Mouse (Mus musculus) MEL-GATA-1-ER (cell line): ENCODE measurements around the gene Tuba1b.
A peak's percentile ranks its signal among the peaks of the same experiment; 100 is the strongest.
"Not testable (repeated sequence)": the region's sequence is repeated elsewhere in the genome, so short reads cannot be mapped to it uniquely, and the experiment has no call there.

Source experiments
- DNase-seq: peaks from one replicate; pipeline ENCODE4 v3.0.0-alpha.2; 2012; ENCODE audit warnings: low read depth; ENCODE audit errors: extremely low read depth

Gene Tuba1b

DNA sequence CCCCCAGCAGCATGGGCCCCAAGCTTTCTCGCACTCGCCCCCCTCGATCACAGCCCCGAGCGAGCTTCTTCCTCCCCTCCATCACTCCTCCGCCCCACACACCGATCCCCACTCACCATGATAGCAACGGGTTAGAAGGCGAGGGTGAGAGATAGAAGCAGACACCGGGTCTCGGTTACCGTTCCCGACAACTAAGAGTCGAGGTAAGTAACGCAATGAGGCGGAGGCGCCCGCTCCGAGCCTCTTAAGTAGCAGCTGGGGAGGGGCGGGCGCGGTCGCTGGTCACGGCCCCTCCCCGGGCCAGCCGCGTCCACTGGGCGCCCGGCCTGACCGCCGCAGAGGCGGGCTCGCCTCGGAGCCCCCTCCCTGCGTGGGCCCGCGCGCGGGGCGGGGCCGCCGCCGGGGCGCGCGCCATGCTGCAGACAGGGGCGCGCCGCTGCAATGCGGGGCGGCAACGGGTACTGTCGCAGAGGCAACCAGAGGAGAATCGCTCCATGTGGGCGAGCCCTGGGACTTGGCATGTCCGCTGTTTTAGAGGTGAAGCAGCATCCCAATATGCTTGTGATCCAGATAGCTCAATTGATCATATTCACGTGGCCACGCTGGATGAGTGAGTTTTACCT is at the start of gene Tuba1b:
Tuba1b (minus strand) TSS at position 349 of the 623 bp plus-strand sequence.
- DNase-seq: peak; percentile 80

DNA sequence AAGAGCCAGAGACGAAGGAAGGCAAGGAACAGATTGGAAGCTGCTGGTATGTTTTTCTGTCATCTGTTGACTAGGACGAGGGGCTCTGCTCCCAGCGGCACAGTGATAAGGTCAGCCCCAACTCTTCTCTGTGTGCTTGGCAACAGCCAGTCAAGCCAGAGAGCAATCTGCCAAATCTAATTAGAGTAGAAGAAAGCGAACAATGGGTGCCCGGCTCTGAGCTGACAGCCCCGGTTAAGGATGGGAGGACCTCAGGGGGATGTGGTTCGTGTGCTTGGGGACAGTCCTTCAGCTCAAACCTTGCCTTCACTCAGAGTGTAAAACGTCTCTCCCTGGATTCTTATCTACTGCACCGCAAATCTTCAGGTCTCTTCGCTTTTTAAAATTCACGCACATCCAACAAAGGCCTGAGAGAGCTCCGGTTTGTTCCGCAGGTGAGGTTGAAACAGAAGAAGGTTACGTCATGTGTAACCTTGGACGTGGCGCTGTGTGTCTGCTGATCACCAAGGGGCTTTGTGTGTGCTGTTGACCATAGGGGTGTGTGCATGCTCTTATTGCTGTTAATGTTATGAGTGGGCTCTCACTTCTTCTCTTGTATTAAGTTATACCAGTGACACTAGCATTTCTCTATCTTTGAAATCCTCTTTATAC is 49.2 kb upstream of the Tuba1b start:
- DNase-seq: no peak

DNA sequence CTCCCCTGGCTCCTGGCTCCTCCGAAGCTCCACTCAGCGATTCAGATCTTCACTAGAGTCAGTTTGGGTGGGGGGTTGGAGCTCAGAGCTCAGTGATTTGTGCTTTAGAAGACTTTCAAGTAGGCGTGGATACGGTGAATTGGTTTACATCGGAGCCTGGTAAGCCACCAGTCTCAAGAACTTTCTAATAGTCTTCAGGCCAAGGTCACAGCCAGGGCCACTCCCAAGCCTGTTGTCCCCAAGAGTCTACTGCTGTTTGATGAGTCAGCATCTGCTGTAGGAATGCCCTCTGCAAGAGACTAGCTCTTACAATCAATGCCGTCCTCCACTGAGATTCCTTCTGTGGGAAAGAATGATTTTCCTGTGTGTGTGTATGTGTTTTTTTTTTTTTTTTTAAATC is 47.7 kb upstream of the Tuba1b start:
- DNase-seq: no peak

DNA sequence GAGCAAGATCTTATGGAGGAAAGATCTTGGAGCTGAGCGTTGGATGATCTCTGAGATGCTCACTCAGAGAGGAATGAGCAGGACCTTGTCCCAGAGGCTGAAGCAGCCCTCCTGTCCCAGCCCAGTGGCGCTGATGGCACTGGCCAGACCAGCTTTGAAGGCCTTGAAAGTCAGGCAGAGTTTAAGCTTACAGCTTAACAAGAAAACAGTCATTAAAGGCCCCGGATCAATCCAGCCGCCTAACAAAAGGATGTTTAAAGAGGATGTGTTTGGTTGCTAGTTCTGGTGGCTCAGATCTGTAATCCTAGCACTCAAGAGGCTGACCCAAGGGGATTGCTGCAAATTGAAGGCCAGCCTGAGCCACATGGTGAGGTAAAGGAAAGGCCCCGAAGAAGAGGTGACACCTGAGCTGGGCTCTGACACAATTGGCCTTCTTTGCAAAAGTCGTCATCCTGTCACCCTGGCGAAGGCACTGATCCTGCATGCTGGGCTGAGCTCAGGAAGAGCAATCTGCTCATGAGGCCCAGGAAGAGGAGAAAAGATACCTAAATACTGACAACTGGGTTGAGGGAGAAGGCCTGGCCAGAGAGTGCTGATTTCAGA is 45.7 kb upstream of the Tuba1b start:
- no peak for DNase-seq

DNA sequence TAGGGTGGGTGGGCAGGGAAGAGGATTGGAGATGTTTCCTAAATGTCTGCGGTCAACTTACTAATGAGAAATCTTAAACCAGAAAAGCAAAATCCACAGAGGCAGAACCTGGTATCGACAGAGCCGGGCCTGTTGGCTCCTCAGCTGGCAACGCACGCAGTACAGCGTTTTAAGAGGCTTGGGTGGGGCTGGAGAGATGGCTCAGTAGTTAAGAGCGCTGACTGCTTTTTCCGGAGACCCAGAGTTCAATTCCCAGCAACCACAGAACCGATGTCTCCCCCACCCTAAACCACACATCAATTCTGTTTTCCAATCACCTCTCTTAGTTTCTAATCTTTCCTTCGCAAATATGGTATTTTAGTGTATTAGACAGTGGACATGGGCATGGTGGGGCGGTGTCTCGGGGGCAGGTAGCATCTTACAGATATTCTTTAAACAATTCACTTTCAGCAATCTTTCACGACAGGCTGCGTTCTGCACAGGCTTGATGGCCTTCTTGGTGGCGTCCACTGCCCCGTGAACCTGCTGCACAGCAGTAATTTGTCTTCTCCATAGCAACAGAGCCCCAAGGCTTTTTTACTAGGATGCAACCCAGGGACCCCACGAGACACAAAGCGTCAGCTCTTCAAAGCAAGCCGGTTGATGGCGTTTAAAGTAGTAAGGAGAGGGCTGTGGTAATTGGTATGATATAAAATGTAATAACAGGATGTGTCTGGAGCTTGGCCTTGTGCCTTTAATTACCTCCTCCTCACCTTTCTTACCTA is 44.2 kb upstream of the Tuba1b start:
- no peak for DNase-seq

DNA sequence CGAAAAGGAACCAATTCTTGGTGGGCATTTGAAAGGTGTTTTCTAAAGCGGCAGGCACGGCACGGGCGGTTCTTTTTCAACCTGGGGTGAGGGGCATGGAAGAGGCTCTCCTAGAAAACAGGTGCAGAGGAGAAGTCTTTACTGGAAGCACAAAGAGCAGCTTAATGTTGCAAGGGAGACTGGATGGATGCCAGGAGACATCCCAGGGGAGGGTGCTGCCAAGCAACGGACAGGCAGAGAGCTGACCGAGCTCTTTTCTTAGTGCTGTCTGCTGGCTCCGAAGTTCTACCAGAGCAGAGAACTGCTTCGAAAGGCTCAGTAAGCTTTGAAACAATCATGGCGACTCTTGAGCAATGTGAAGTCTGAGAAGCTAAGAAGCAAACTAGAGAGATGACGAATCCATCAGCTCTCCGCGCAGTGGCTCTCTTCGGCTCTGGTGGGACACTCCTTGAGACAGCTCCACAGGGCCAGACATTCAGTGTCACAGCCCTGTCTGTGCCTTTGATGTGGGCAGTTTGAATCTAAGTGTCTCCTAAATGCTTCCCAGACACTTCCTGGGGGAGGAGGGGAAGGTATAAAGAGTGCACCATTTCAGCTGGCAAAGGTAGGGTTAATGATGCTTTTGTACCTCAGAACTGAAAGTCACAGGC is 43.5 kb upstream of the Tuba1b start:
- no peak for DNase-seq

DNA sequence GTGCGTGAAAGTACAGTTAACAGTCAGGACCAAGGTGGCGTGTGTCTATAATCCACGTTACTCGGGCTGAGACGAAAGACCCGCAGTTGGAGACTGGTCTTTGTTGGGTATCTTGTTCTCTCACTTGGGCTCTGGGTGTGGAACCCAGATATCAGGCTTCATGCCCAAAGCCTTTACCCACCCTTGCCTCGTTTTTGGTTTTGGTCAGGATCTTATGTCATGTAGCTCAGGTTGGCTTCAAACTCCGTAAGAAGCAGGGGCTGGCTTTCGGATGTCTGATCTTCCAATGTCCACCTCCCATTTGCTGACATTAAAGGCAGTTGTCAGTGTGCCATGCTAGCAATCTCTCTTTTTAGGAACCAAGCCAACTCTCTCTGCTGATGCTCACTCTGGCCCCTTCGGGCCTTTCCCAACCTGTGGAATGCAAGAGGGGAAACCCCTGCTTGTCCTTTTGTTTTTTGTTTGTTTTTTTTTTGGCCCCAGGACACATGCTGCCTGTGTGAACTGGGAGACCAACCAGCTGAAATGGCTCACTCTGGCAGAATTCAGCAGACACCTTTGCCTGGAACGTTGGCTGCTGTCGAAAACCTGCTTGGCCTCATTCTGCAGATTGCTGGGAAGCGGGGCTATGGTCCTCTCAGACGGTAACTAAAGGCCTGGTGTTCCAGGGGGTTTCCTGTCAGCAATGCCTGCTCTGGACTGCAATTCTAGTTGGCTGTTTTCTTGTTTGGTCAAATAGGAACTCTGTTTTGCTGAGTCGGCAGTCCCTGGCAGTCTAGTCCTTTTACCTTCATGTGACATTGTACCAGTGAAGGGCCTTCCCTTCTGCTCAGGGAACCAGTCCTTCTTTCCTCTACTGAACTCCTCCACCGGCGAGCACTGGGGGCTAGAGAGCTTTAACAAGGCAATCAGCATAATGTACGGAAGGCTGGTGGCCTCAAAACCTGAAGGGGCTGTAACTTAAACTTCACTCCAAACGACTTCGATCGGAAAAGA is 42.7 kb upstream of the Tuba1b start:
- DNase-seq: no peak

DNA sequence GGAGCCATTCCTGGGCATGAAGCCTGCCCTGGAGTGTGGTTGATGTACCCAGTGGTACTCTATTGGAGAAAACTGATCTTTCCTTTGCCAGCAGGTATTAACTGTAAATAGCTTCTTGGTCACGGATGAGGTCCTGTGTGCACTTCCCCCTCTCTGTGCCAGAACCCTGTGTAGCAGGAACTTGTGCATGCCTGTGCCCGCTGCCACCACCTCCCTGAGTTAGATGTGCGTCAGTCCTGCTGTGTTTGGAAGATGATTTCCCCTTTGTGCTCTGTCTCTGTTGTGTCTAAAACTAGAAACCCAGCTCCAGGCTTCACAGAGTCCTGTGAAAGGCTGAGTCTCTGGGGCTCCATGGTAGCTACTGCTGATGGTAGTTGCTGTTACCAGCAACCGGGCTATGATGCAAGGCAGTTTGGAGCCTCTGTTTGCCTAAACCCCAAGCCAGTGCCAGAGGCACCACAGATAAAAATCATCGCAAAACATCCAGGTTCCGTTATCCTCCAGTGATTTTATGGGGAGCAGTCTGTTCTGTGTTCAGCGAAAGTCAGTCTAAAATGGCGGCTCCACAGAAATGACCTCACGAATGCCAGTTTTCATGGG is 38.8 kb upstream of the Tuba1b start:
- no peak for DNase-seq

DNA sequence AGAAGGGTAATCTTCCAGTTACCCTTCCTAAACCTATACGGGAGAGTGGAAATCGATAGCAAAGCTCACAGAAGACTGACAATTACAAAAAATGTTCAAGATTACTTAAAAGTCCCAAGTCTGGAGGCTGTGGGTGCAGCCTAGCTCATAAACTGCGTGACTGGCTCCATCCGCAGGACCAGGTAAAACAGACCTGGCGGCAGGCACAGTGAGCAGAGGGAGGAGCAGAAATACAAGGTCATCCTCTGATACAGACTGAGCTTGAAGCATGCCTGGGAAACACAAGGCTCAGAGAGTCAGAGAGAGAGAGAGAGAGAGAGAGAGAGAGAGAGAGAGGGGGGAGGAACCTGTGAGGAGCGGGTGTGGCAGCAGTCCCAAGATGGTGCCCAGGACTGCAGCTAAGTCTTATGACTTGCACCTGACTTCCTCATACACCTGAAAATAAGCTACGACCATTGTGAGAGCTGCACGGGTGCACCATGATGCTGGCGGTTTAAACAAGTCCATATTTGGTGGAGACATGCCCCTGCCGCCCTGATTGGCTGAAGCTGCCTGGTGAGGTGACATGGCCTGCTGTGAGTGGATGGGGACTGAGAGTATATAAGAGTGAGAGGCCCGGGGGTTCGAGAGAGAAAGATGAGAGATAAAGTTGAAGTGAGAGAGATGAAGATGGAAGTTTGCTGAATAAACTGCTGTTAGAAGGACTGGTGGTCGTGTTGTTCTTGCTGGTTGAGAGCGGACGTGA is 37.4 kb upstream of the Tuba1b start:
- not testable (repeated sequence) for DNase-seq

DNA sequence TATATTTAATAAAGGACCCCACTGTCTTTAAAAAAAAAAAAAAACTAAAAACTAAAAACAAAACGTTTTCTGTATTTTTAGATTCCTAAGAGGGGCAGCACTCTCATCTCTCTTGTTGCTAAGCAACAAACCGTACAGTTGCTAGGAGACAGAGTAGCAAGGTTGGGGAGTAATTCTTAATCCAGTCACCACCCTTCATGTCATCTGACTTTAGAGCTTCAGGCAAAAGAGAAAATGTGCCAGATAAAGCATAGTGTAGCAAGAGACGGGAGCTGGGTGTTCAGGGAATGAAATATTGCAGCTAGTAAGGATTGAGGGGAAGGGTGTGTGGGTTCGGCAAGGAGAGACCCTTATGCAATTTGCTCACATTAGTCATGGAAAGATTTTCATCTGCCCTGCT is 36.7 kb upstream of the Tuba1b start:
- no peak for DNase-seq

DNA sequence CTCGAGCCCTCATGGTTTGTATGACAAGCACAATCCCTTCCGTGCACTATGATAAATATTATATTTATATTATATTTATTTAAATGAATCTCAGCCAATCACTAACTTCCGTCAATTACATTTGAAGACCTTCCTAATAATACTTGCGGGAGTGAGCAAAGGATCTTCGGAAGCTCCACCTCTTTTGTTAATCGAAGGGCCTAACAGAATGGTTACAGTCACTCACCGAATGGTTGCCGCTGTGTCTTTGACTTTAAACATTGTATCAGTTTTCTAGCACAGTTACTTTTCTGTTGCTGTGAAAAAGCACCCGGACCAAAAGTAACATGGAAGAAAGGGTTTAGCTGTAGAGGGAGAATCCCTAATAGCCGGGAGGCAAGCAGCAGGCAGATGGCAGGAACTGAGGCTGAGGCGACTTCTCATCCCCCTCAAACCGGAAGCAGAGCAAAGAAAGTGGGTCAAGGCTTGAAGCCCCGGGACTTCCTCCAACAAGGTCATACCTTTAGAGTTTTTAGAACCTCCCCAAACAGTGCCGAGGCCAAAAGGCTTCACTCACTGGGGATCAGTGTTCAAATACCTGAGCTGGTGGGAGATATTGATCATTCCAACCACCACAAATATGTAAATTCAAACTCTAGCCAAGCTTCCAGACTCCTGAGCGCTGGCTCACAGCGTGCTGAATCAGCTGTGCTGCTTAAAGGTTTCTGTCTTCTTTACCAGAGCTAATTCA is 35.2 kb upstream of the Tuba1b start:
- no peak for DNase-seq

DNA sequence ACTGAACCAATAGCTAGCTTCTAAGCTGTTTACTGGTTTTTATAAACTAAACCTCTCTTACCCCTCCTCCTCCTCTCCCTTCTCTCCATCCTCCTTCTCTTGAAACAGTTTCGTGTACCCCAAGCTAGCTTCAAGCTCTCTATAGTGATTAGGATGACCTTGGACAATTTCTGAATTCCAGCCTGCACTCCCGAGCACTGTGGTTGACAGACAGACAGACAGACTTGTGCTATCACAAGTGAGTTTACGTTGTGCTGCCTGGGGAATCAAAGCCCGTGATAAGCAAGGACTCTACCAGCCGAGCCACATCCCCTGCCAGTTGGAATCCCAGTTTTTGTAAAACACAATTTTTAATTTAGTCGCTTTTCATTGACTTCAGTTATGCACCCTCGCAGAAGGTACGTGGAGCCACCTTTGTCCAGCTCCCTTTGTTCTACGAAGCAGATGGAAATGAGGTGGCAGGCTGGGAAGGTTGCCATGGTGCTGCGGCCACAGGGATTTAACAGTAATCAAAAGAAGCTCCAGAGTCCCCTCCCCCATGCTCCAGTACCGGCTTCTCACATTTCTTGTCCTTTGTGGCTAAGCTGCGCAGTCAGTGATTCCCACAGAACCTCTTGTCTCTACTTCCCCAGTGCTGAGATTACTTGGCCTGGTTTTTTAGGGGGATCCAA is 34.5 kb upstream of the Tuba1b start:
- no peak for DNase-seq

DNA sequence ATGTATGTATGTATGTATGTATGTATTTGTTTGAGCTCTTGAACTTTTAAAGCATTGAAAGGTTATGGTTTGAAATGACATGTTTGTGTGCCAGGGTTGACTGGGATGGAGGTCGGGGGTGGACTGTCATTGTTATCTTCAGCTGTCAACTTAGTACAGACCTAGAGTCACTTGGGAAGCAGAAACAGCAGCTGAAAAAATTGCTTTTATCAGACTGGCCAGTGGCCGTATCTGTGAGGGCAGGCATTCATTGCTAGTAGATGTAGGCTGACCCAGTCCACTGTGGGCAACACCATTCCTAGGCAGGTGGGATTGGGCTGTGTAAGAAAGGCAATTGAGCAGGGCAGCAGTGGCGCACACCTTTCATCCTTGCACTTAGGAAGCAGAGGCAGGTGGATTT is 25.2 kb upstream of the Tuba1b start:
- DNase-seq: no peak

DNA sequence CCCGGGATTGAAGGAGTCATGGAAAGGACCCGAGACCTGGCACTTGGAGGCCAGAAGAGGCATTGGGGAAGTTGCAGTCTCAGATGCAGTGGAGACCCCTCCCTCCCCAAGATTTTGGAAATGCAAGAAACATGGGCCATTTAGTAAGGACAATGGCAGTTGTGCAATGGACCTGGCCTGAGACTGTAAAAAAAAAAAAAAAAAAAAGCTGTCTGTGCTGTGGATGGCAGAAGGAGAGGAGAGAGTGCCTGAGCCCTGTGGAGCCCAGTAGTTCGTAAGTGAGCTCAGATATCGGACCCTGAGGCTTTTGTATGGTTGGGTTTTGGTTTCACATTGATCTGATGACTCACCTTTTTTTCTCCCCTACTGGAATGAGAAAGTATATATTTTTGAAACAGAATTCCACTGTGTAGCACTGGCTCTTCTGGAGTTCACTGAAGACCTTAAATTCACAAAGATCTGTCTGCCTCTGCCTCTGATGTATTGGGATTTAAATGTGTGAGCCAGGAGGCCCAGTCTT is 24.6 kb upstream of the Tuba1b start:
- DNase-seq: no peak

DNA sequence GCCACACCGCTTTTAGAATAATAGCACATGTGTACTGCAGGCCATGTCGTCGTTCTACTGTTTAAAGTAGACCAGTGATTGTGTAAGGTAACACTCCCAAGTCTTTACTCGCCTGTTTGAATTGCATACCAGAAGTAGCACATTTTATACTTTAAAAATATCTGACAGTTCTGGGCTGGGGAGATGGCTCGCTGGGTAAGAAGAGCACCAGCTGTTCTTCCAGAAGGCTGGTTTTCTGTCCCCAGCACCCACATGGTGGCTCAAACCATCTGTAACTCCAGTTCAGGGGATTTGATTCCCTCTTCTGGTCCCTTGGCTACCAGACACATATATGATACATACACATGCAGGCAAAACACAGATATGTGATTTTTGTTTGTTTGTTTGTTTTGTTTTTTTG is 23.1 kb upstream of the Tuba1b start:
- DNase-seq: no peak

DNA sequence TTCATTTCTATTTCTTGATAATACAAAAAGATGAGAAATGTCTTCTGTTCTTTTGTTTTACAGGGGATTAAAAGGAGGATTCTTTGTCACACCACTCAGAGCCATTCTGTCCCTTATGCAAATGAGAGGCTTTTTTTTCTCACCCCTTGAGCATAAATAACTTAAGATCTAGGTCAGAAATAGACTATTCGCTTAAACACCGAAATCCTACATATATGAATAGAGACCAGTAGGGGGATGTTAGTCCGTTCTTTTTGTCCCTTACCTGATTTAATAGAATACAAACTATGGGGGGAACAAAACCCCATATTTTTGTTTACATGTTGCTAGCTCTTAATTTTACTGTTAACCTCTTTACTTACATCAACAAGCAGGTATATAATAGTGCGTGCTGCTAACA is 21.6 kb upstream of the Tuba1b start:
- no peak for DNase-seq

DNA sequence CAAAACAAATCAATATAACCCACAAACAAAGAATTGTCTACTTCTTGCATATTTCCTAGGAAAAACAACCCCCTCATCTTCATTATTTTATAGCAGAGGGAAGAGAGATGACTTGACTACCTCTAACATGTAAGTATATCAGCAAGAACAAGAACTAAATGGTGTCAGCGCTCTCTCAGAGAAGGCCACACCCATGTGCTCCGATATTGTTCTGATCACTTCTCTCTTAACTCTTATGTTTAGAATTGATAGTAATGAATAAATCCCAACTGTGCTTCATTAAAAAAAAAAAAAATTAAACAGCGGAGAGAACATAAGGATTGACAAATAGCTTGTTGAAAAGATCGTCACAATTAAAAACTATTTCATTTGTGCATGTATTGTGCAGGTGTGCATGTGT is 21.0 kb upstream of the Tuba1b start:
- DNase-seq: no peak
